Mouse (Mus musculus) ES-Bruce4 (cell line): ENCODE measurements around the gene Fam126b. TPM values are rescaled to one million over a fixed set of nuclear protein-coding genes. Genes with fewer than 3 reads are reported as not detected.

Source experiments
- H3K27ac ChIP-seq: 2 replicates; pipeline ENCODE4 v1.5.1; 2012; ENCODE audit warnings: low read length, inconsistent platforms; ENCODE audit not compliant: insufficient read depth
- H3K27me3 ChIP-seq: 2 replicates; pipeline ENCODE4 v1.6.1; 2012; ENCODE audit warnings: mild to moderate bottlenecking, low read length, inconsistent platforms; ENCODE audit not compliant: control insufficient read depth, poor library complexity, insufficient read depth, severe bottlenecking
- H3K36me3 ChIP-seq: 2 replicates; pipeline ENCODE4 v1.6.1; 2012; ENCODE audit warnings: inconsistent platforms, mild to moderate bottlenecking, low read length, moderate library complexity; ENCODE audit not compliant: control insufficient read depth, poor library complexity, insufficient read depth, severe bottlenecking
- H3K4me1 ChIP-seq: one replicate; pipeline ENCODE4 v1.8.1; 2011; ENCODE audit warnings: low read length; ENCODE audit not compliant: control insufficient read depth, insufficient read depth
- H3K4me3 ChIP-seq: 2 replicates; pipeline ENCODE4 v1.5.1; 2011; ENCODE audit warnings: low read depth, mild to moderate bottlenecking, low read length
- H3K9ac ChIP-seq: 2 replicates; pipeline ENCODE4 v1.6.1; 2012; ENCODE audit warnings: low read depth, mild to moderate bottlenecking, inconsistent platforms; ENCODE audit not compliant: poor library complexity, severe bottlenecking
- H3K9me3 ChIP-seq: replicated peaks from 2 replicates; pipeline ENCODE4 v1.6.1; 2012; ENCODE audit warnings: mild to moderate bottlenecking, low read length, inconsistent platforms; ENCODE audit not compliant: control insufficient read depth, poor library complexity, insufficient read depth, severe bottlenecking
- CTCF ChIP-seq: IDR thresholded peaks from one replicate; pipeline ENCODE4 v1.8.1; 2011; ENCODE audit warnings: low read depth, low read length
- EP300 ChIP-seq: IDR thresholded peaks from 2 replicates; pipeline ENCODE4 v1.6.1; 2011; ENCODE audit warnings: low read depth, low read length; ENCODE audit not compliant: insufficient read depth
- POLR2A ChIP-seq: IDR thresholded peaks from one replicate; pipeline ENCODE4 v1.8.1; 2011; ENCODE audit warnings: low read length; ENCODE audit not compliant: insufficient read depth
- polyA plus RNA-seq: library from polyadenylated mRNA; stranded (reverse); fragments of >200 nt; gene quantifications from 2 replicates; pipeline ENCODE4 v1.2.4, GENCODE M21; 2011; ENCODE audit warnings: low read depth; ENCODE audit not compliant: missing spikeins, insufficient read depth, insufficient read length

Gene Fam126b
- polyA plus RNA-seq, 1 experiment, result 16.6 TPM

GRCm38 (mm10) chr1:58617076-58617475 is 31.0 kb upstream of the Fam126b start:
- no peaks in the 10 kb centered on the region for H3K27me3 ChIP-seq
- H3K36me3 ChIP-seq, result no peaks in the 10 kb centered on the region
- H3K27ac ChIP-seq, result no peak overlapping the region

GRCm38 (mm10) chr1:58616176-58616575 is 30.1 kb upstream of the Fam126b start:
- Histone ChIP-seq H3K4me3 (no peak overlapping the region), H3K9ac (no peak overlapping the region), H3K27me3 (no peaks in the 10 kb centered on the region), H3K9me3 (no peaks in the 10 kb centered on the region), H3K36me3 (no peaks in the 10 kb centered on the region), H3K4me1 (no peaks in the 10 kb centered on the region), H3K27ac (no peak overlapping the region)
- TF ChIP-seq CTCF, result no peak
- TF ChIP-seq EP300, result no peak
- no peak for TF ChIP-seq POLR2A

More at GRCm38 (mm10) chr1:58617076-58617475, 31.0 kb upstream of the Fam126b start:
- no peak for TF ChIP-seq POLR2A
- H3K9ac ChIP-seq, result no peak overlapping the region
- no peaks in the 10 kb centered on the region for H3K4me1 ChIP-seq
- no peaks in the 10 kb centered on the region for H3K9me3 ChIP-seq
- H3K4me3 ChIP-seq, result no peak overlapping the region

DNA sequence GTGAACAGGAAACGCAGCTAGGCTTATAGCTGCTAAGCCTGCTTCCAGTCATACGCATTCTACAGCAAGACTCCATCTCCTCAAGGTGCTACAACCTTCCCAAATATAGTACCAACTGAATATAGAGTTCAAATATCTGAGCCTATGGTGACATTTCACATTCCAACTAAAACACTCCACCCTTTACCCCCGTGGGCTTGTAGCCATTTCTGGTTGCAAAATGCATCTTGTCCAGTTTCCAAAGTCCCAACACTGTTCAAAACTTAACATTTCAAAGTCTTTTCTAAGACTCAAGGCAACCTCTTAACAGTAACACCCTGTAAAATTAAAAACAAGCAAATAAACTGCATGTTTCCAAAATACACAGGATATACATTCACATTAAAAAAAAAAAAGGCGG is 29.0 kb upstream of the Fam126b start:
- no peak overlapping the region for H3K27ac ChIP-seq
- no peak overlapping the region for H3K9ac ChIP-seq
- H3K27me3 ChIP-seq, result no peaks in the 10 kb centered on the region
- no peaks in the 10 kb centered on the region for H3K4me1 ChIP-seq
- no peak for TF ChIP-seq CTCF
- no peak for TF ChIP-seq POLR2A
- no peak for TF ChIP-seq EP300
- H3K36me3 ChIP-seq, result no peaks in the 10 kb centered on the region
- no peak overlapping the region for H3K4me3 ChIP-seq
- H3K9me3 ChIP-seq, result no peaks in the 10 kb centered on the region

GRCm38 (mm10) chr1:58614424-58614823 is 28.3 kb upstream of the Fam126b start:
- H3K4me3 ChIP-seq, result no peak overlapping the region
- no peaks in the 10 kb centered on the region for H3K36me3 ChIP-seq
- H3K9ac ChIP-seq, result no peak overlapping the region
- TF ChIP-seq EP300, result no peak
- no peak for TF ChIP-seq CTCF
- TF ChIP-seq POLR2A, result no peak
- H3K9me3 ChIP-seq, result no peaks in the 10 kb centered on the region
- no peak overlapping the region for H3K27ac ChIP-seq
- no peaks in the 10 kb centered on the region for H3K27me3 ChIP-seq
- no peaks in the 10 kb centered on the region for H3K4me1 ChIP-seq

DNA sequence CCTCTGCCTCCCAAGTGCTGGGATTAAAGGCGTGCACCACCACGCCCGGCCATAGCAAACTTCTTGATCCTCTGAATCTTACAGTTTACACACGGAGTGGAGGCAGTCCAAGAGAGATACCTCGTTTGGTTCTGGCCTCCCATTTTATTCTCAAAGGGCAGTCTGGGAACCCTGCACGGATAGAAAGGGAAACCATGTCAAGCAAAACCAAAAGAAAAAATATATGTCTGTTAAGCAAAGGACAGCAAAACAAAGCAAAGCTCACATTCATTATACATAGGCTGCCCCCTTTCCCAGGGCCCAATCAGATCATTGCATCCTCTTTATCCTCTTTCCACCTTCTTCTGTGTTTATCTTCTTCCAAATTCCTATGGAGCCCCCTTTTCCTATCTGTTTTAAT is 27.7 kb upstream of the Fam126b start:
- Histone ChIP-seq H3K27ac (no peak overlapping the region), H3K36me3 (no peaks in the 10 kb centered on the region), H3K9ac (no peak overlapping the region), H3K4me3 (no peak overlapping the region), H3K9me3 (no peaks in the 10 kb centered on the region), H3K4me1 (no peaks in the 10 kb centered on the region), H3K27me3 (no peaks in the 10 kb centered on the region)
- no peak for TF ChIP-seq CTCF
- TF ChIP-seq POLR2A, result no peak
- TF ChIP-seq EP300, result no peak

DNA sequence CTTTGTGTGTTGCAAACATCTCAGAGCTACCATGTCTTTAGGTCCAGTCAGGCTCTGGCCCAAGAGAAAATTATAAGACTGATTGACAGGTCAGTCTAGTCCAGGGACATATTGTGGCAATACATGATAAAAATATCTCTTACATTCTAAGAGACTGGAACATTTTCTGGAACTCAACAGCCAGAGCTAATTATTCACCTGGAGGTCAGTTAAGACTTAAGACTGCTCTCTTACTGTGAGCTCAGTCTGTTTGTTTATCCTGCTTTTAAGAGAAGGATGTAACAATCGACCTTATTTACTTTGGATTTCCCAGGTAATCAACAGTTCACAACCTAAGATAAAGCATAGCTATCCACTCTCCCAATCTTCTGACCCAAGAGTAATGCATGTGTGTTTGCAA is 24.5 kb upstream of the Fam126b start:
- H3K36me3 ChIP-seq, result no peaks in the 10 kb centered on the region
- TF ChIP-seq POLR2A (no peak), CTCF (no peak)
- H3K4me3 ChIP-seq, result no peak overlapping the region
- H3K27me3 ChIP-seq, result no peaks in the 10 kb centered on the region
- H3K4me1 ChIP-seq, result no peaks in the 10 kb centered on the region
- no peak overlapping the region for H3K27ac ChIP-seq
- no peak overlapping the region for H3K9ac ChIP-seq
- 0 out of 2 replicates have a peak, but pooled peaks cover 5% of the 10 kb centered on the region for H3K9me3 ChIP-seq
